Comparison of ENCODE assay signal across 7 mouse cellular contexts in the genomic region with DNA sequence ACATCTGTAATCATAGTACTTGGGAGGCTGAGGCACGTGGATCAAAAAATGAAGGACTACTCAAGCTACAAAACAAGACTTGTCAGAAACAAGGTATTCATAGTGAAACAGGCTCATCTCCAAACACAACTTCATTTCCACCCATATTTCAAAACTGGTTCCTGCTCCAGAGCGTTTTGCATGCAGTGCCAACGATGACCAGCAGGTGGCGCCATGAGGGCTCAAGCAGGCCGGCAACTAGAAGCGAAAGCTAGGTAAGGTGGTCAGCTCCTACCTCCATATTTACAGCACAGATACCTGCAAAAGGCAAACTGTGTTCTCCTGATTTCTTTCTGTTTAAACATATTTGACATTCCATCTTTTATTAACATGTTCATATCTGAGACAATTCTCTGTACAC. TPM values are rescaled to one million over a fixed set of nuclear protein-coding genes. Genes with fewer than 3 reads are reported as not detected.
DNase-seq lines count a peak whose midpoint lies in the region; ATAC-seq lines count a peak whose summit lies in the region.

No protein-coding gene starts in this region.

- ATAC-seq in common myeloid progenitor, adult 5-6 weeks (replicated peaks; ENCODE audit: low read depth, poor library complexity, severe bottlenecking), result peak; percentile 71

- intact Hi-C loops in gastrocnemius, postnatal 36 days (cut with DNase I), result loop anchor here (2.0 kb wide), 1 partner anchor 93 kb away; no protein-coding TSS in a partner anchor

- peak; percentile 88 to 90 for DNase-seq in CD8-positive naive resting alpha-beta T cell, adult 2 months (ENCODE audit: low read depth in 2 of 2, low spot score in 2 of 2)
- peak; percentile 45 for DNase-seq in WW6 (ENCODE audit: low read depth, low spot score)
- peak; percentile 80 to 82 for DNase-seq in gastrocnemius, postnatal 36 days
- DNase-seq in layer of hippocampus, adult 8-10 months (ENCODE audit: low spot score in 2 of 2), result peak; percentile 42 to 84
- peak; percentile 94 for DNase-seq in lung, postnatal 36 days
- DNase-seq in right cerebral cortex, postnatal 4 days, result peak; percentile 94

RNA-seq across cellular contexts. Expression of a gene that starts 22.9 kb away (rescaled TPM):
- 24.0 and 55.4 TPM in 2 replicates for total RNA-seq in common myeloid progenitor, adult 5-6 weeks (2017)
- 10 to 100 TPM; 27.2 to 35.3 TPM for total RNA-seq in gastrocnemius, postnatal 36 days (2021)
- 10 to 100 TPM; 60.2 to 70.2 (median 65.7) TPM for total RNA-seq in layer of hippocampus, adult 8-10 months (2022)

RNA-seq across cellular contexts. Expression of a gene that starts 48.4 kb away (rescaled TPM):
- total RNA-seq in common myeloid progenitor, adult 5-6 weeks (2017), result not detected in 2 replicates
- not detected for total RNA-seq in gastrocnemius, postnatal 36 days (2021)
- total RNA-seq in layer of hippocampus, adult 8-10 months (2022), result under 1 TPM in 3 of 4 experiments, not detected in 1; 0.12 to 0.43 (median 0.25) TPM

Comparison
In these comparisons a context has a peak if more than half of its experiments do, and no peak if none do; other contexts are left out.
1. Peak in every context shown above with its lines: DNase-seq and ATAC-seq.